Mouse (Mus musculus): ENCODE results near the gene Kctd21.

DNA sequence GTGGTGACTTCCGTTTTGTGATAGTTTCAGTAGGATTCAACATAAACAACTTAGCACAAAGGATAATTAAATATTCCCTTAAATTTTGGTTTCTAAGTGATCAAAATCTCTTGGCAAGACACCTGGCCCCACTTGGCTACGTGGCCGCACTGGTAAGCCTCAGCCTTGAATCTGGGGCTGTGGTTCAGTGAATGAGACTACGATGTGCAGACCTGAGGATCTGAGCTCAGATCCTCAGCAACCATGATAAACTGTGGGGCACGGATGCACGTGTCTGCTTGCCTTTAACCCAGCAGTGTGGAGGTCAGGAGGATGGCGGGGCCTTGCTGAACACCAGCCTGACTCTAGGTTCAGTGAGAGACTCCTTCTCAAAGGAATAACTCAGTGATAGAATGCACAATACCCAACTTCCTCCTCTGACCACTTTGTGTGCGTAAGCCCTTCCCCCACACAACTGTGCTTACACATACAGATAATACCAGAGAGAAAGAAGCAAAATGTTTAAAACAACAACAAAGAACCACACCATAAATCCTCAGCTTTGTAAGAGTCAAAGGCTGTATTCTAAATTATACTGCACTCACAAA, 55.5 kb downstream of the Kctd21 start:
- TF ChIP-seq CTCF (IDR thresholded peaks at IDR 0.05; ENCODE audit: low read depth, low read length) = no peak
- TF ChIP-seq POLR2A (IDR thresholded peaks at IDR 0.05; ENCODE audit: insufficient read depth, low read length) = no peak
